Mouse (Mus musculus): ENCODE measurements at regions not wholly inside any gene's neighbourhood (a gene's known extent, or its start where the extent isn't known, plus 50 kb on each side); places are given as distances from the start of the nearest gene placed in this dataset.

DNA sequence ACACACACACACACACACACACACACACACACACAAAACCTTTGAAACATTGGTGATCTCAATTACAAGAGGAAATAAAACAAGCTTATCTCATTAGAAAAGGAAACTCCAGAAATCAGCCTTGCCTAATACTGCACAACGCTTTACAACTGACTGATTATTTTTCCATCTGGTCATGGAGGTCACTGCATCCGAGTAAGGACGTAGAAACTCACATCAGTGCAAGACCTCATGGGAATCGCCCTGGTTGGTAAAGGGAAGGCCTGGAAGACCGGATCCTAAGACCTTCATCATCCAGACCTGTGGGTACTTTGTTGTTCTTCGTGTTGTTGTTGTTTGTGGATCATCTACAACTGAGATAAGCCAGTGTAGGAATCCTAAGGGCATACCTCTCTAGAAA is 77.8 kb upstream of the Sestd1 start:
- no peak for DNase-seq (ENCODE audit: extremely low spot score in 1 of 2, low spot score in 1 of 2)

DNA sequence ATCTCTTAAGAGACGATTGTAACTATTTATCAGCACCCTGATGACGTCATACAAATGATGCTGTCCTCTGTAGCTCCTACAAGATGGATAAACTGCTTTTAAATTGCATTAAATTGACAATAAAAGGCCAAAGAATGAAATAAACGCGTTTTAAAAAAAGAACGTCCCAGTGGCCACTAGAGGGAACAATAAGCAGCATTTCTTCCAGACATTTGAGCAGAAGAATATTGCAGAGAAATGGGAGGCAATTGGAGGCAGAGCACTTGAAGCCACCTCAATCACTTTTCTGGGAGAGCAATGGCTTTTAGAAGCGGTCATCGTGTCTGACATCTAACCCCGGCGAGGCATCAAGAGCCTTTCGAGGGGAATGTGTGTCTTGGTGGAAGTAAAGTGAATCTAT is 76.4 kb upstream of the Sestd1 start:
- peak in 1 of 2 experiments; percentile 17 for DNase-seq (ENCODE audit: extremely low spot score in 1 of 2, low spot score in 1 of 2)

DNA sequence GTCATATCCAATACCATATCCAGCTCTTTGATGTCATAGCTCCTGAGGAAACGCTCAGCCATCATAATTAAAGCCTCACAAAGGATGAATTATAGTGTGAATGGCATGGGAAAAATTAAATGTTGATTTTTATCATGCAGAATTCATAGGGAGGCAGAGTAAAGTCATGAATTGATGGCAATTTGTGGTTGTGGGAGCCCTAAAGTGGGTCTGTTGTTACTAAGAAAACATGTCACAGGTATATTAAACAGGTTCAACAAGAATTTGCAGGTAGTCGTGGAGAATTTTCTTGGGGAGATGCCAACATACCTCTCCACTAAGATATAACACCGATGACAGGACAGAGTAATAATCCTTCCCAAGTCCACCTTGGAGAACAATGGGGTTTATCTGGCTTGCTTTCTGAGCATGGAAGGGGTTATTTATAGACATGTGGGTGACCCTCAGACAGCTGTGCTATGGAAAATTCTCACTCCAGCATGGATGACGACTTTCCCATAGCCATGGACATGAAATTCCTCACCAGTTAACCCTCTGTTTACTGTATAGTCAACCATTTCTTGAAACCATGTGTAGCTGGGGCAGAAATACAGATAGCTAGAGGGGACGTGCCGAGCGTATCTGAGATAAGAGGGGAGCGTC is 71.7 kb upstream of the Sestd1 start:
- DNase-seq (ENCODE audit: extremely low spot score in 1 of 2, low spot score in 1 of 2), result no peak

DNA sequence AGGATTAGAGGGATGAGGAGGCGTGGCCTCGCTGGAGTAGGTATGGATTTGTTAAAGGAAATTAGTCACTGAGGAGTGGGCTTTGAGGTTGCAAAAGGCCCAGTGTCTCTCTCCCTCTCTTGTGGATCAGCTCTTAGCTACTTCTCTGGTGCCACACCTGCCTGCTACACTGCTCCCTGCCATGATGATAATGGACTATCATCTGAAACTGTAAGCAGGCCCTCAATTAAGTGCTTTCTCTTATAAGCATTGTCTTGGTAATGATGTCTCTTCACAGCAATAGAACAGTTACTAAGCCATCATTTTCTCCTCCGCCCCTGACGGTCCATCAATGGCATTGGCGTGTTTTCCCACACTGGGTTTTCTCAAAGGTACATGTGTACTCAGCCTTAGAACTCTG is 66.6 kb upstream of the Sestd1 start:
- DNase-seq (ENCODE audit: extremely low spot score in 1 of 2, low spot score in 1 of 2), result no peak

DNA sequence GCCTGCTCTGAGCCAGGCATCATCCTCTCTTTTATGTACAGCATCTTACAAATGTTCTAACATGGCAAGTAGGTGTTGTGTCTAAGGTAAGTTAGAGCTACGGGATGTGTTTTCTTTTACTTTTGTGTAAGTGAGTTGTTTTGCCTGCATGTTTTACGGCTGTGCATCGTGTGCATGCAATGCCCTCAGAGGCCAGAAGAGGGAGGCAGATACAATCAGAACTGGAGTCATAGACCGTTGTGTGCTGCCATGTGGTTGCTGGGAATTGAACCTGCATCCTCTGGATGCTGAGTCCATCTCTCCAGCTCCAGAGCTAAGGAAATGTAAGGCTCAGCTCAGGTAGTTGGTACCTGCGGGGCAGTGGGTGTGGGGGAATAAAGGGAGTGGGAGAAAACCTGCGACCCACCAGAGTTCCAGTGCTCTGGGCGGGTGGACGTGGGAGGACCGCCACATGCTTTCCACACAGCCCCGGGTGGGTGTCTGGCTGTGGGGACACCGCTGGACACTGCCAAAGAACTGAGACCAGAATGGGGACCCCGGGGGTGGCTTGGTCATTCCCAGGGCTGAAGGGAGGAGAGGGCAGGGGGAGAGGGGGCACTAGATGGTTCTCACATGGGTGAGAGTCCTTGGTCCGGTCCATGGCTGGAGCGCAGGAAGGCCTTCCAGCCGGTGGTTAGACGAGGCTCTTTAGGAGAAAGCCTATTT is 63.5 kb upstream of the Sestd1 start:
- DNase-seq (ENCODE audit: extremely low spot score in 1 of 2, low spot score in 1 of 2), result no peak

DNA sequence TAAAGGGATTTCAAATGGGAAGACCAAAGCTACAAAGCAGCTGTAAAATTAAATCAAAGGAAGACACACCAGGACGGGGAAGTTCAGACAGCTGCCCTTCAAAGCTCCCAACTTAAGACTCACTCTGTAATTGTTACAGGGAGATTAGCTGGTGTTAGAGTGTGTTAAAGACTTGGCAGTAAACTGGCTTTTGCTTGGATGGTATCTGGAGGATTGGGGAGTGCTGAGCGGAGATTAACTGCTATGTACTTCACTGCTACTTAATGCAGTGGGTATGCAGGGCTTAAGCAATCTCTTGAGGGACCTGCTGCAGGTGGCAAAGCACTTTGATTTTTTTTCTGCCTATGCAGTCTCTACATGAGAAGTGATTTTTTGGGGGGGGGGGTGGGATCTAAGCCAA is 62.0 kb upstream of the Sestd1 start:
- DNase-seq (ENCODE audit: extremely low spot score in 1 of 2, low spot score in 1 of 2), result no peak

DNA sequence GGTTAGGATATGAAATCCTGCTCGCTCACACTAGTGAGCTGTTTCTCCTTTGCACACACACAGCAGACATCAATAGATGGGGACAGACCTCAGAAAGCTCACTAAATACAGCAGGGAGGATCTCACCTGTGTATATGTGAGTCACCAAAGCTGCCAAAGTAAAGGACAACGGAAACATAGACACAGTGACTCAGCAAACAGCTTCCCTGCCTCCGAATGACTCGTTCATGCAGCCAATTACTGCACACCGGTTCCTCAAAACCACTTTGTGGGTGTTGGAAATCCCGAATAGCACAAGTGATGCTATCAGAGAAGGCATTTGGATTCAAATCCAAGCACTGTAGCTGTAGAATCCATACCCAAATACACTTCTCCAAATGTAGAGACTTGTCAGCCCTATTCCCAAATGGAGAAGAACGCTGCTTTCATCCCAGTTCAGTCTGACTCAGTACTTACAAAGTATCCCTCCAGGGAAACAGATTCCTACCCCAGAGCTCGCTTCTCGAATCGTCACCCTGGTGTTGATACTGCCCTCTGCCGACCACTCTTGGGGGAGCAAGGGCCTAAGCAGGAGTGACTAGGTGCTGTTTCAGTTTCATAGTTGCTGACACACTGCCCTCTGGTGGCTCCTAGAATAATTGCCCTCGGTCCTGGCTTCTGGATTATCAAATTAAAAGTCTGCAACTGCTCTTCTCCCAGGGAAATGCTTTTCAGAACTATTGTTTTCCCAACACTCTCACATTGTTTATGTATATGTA is 61.4 kb upstream of the Sestd1 start:
- peak; percentile 94 to 100 for DNase-seq (ENCODE audit: extremely low spot score in 1 of 2, low spot score in 1 of 2)

DNA sequence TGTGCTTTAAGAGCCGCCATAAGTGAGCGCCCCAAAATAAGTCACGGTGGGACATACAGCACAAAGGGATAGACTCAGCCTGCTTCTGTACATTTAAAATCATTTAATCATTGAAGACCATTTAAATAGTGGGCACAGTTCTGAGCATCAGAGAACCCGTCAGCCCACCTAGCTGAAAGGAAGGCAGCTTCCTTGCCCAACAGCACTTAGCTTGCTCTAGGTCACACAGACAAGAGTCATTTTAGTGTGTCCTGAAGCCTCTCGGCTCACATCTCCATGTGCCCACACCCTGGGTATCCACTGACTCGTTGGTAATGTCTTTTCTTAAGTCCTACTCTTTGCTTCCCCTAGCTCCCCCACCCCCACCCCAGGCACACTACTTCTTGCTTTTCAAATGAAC is 59.7 kb upstream of the Sestd1 start:
- DNase-seq (ENCODE audit: extremely low spot score in 1 of 2, low spot score in 1 of 2), result no peak

DNA sequence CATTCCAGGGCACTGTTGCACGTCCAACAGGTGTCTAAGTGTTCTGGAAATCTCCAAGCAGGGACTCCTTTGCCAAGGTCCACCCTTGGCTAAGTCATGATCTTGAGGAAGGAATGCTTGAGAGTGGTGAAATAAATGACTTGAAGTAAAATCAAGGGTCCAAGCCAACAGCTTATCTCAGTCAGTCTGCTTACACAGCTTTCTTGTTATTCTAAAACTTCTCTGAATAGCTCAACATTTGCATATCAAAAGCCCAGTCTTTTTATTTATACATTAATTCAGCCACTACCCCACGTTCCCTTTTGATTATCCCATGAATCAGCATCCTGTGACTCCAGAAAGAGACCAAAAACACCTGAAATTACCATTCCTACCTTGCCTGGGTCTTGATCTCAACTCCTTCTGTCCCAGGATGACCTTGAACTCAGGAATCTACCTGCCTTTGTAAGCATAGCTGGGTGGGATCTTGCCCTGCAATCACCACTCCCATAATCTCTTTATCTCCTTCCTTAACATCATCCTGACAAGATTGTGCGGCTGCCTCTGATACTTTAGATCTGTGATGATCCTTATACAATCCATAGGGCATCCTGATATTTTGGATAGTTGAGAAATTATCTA is 57.5 kb upstream of the Sestd1 start:
- no peak for DNase-seq (ENCODE audit: extremely low spot score in 1 of 2, low spot score in 1 of 2)

DNA sequence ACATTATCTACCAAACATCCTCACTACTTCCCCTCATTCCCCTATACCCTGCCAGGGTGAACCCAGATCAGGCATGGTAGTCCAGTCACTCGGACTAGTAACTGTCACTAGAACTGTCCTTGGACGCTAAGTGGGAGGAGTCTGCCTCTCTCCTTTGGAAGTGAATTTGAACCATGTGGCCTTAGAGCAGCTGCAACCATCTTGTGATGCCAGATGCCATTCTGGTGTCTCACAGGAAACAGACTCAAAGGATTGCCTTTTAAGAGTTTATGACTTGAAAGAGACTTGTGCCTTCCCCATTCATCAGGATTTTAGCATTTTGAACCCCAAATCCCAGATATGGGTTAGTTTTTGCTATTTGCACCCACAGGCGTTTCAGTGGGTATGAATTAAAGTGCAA is 56.9 kb upstream of the Sestd1 start:
- DNase-seq (ENCODE audit: extremely low spot score in 1 of 2, low spot score in 1 of 2), result no peak

DNA sequence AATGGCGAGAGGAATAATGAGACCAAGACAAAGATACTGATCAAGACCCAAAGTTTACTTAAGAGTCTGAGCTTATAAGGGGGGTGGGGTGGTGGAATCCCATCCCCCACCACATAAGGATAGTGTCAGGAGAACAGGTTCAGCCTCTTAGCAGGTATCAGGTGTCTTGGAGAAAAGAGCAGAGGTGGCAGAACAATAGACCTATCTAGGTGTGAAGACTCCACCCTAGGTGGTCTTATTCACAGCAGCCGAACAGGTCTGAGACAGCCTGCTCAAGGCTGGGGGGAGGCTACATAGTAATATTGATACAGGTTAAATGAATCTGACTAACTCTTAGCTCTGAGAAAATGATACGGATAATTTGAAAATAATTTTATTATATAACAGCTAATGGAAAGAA is 56.4 kb upstream of the Sestd1 start:
- no peak for DNase-seq (ENCODE audit: extremely low spot score in 1 of 2, low spot score in 1 of 2)

DNA sequence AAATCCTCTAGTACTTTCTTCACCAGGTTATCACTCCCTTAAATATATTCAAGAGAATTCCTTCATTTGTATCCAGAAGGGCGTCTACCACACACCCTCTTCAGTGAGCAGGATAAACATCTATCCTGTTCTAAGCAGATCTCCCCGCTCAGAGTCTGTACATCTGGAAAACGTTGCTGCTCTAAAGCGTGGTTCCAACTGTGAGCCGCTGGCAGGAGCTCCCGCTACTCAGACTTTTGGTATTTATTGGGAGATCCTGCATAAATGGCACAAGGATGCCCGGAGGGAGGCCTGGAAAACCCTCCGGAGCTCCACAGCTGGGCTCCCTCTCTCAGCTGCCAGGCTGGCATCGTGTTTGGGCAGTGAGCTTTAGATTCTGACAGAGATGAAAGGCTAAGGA is 54.3 kb upstream of the Sestd1 start:
- DNase-seq (ENCODE audit: extremely low spot score in 1 of 2, low spot score in 1 of 2), result no peak

DNA sequence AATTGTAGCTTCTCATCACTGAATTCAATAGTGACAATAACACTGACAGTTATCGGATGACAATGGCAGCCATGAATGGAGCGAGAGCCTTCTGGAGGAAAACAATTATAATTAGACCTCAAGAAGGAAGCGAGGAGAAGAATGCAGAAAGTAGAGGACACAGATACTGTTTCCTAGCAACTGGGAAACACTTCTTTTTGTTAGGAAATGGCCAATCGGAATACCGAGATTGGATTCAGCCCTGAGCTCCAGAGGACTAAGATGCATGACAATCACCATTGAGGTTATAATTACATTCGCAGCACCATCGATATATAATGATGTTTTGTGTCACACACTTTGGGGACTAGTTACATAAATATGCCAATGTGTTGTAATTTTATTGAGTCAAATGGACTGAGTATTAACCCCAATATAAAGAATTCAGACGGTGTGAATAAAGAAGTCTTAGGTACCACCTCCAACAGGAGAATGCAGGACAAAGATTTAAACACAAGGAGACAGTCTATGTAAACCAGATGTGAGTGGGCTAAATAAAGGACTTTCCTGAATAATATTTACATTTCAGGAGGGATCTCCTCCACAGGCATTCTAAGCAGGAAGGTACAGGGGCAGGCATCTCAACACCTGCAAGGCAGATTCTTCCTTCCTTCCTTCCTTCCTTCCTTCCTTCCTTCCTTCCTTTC is 53.1 kb upstream of the Sestd1 start:
- no peak for DNase-seq (ENCODE audit: extremely low spot score in 1 of 2, low spot score in 1 of 2)

Measured in frontal cortex, adult 2 months (tissue).